Mouse (Mus musculus): ENCODE measurements around the gene Slc11a1.

GRCm38 (mm10) chr1:74351185-74351769, 23.7 kb upstream of the Slc11a1 start:
- no peak for TF ChIP-seq CTCF (IDR thresholded peaks at IDR 0.05; ENCODE audit: low read depth)
- no peak for TF ChIP-seq EP300 (IDR thresholded peaks at IDR 0.05; ENCODE audit: low read depth)
